Mouse (Mus musculus) kidney, adult 2 months (tissue): ENCODE measurements around the gene Oas1c. TPM values are rescaled to one million over a fixed set of nuclear protein-coding genes. Genes with fewer than 3 reads are reported as not detected.

Source experiments
- DNase-seq: peaks from one replicate; pipeline ENCODE4 v3.0.0; 2021
- H3K27ac ChIP-seq: fragments of 200-500 bp; 2 replicates; pipeline ENCODE4 v1.5.1; 2012; ENCODE audit warnings: low read depth, low read length, control low read depth, inconsistent platforms; ENCODE audit not compliant: insufficient read depth
- H3K27me3 ChIP-seq: fragments of 200-500 bp; replicated peaks from 2 replicates; pipeline ENCODE4 v1.6.1; 2012; ENCODE audit warnings: mild to moderate bottlenecking, moderate library complexity, low read length, inconsistent platforms; ENCODE audit not compliant: control insufficient read depth, insufficient read depth
- H3K36me3 ChIP-seq: fragments of 200-500 bp; 2 replicates; pipeline ENCODE4 v1.6.1; 2012; ENCODE audit warnings: mild to moderate bottlenecking, moderate library complexity, low read length, inconsistent platforms; ENCODE audit not compliant: control insufficient read depth, insufficient read depth
- H3K4me1 ChIP-seq: fragments of 200-500 bp; 2 replicates; pipeline ENCODE4 v1.6.1; 2011; ENCODE audit warnings: low read length; ENCODE audit not compliant: control insufficient read depth, insufficient read depth
- H3K4me3 ChIP-seq: fragments of 200-500 bp; 2 replicates; pipeline ENCODE4 v1.5.1; 2011; ENCODE audit warnings: mild to moderate bottlenecking, low read depth, low read length, control low read depth; ENCODE audit not compliant: insufficient read depth
- CTCF ChIP-seq: fragments of 200-500 bp; conservative IDR thresholded peaks from 2 replicates; pipeline ENCODE4 v1.5.1; 2011; ENCODE audit warnings: low read depth, mild to moderate bottlenecking, control low read depth, low read length, moderate library complexity, mixed read lengths; ENCODE audit not compliant: insufficient read depth, insufficient read length
- POLR2A ChIP-seq: fragments of 200-500 bp; IDR thresholded peaks from one replicate; pipeline ENCODE4 v1.6.1; 2011; ENCODE audit warnings: low read depth, low read length, control low read depth
- WGBS: fragments of 180-500 bp; shearing (Covaris S2); methylation state at CpG from one replicate; pipeline ENCODE4 v1.1.7; 2018; 5-methylcytosine and 5-hydroxymethylcytosine counted together
- polyA plus RNA-seq: library from polyadenylated mRNA; depleted of rRNA; stranded (reverse); fragments of >200 nt; gene quantifications from 2 replicates; pipeline ENCODE4 v1.2.3, GENCODE M21; 2012; rRNA removed

Oas1c gene
- polyA plus RNA-seq, 1 experiment: 2.6 TPM

- Histone ChIP-seq H3K36me3 (no peaks in the 10 kb centered on the region), H3K4me1 (no peaks in the 10 kb centered on the region), H3K27ac (no peak overlapping the region), H3K27me3 (no peaks in the 10 kb centered on the region), H3K4me3 (no peak overlapping the region)
- WGBS: 40% methylated on average over 6 of the region's 6 CpGs
- DNase-seq: no peak
- no peak for TF ChIP-seq POLR2A
- no peak for TF ChIP-seq CTCF
Observed at GRCm38 (mm10) chr5:120761901-120762300, 50.4 kb downstream of the Oas1c start.

GRCm38 (mm10) chr5:120754215-120754614 lies 58.1 kb downstream of the Oas1c start:
- DNase-seq: no peak
- 88% methylated on average over 4 of the region's 4 CpGs for WGBS
- no peak overlapping the region for H3K4me3 ChIP-seq
- no peaks in the 10 kb centered on the region for H3K27me3 ChIP-seq
- H3K36me3 ChIP-seq: no peaks in the 10 kb centered on the region
- no peaks in the 10 kb centered on the region for H3K4me1 ChIP-seq
- TF ChIP-seq POLR2A (no peak), CTCF (no peak)
- H3K27ac ChIP-seq: no peak overlapping the region

GRCm38 (mm10) chr5:120752786-120753185 lies 59.5 kb downstream of the Oas1c start:
- Histone ChIP-seq H3K4me1 (no peaks in the 10 kb centered on the region), H3K4me3 (no peak overlapping the region), H3K27ac (no peak overlapping the region), H3K36me3 (no peaks in the 10 kb centered on the region), H3K27me3 (no peaks in the 10 kb centered on the region)
- no peak for DNase-seq
- WGBS: 81% methylated on average over 3 of the region's 3 CpGs
- TF ChIP-seq CTCF (no peak), POLR2A (no peak)

GRCm38 (mm10) chr5:120751206-120751605 lies 61.1 kb downstream of the Oas1c start:
- H3K4me3 ChIP-seq: no peak overlapping the region
- H3K36me3 ChIP-seq: no peaks in the 10 kb centered on the region
- DNase-seq: no peak
- no peaks in the 10 kb centered on the region for H3K4me1 ChIP-seq
- H3K27ac ChIP-seq: no peak overlapping the region
- no peak for TF ChIP-seq CTCF
- TF ChIP-seq POLR2A: no peak
- 81% methylated on average over 3 of the region's 3 CpGs for WGBS
- H3K27me3 ChIP-seq: no peaks in the 10 kb centered on the region

Other genes starting within 250 kb of the Oas1c start
- gene Tpcn1, start 223.8 kb downstream of the Oas1c start, polyA plus RNA-seq: 200 and 216 TPM in 2 replicates
- 2.1 and 2.5 TPM in 2 replicates for gene Iqcd, start 223.5 kb downstream of the Oas1c start, polyA plus RNA-seq
- 25.2 and 32.1 TPM in 2 replicates for gene Rita1, start 199.9 kb downstream of the Oas1c start, polyA plus RNA-seq
- 29.3 and 31.6 TPM in 2 replicates for gene Ddx54, start 199.8 kb downstream of the Oas1c start, polyA plus RNA-seq
- gene Cfap73, start 178.3 kb downstream of the Oas1c start, polyA plus RNA-seq: not detected in 2 replicates
- gene Rasal1, start 163.7 kb downstream of the Oas1c start, polyA plus RNA-seq: 2.3 and 3.4 TPM in 2 replicates
- gene Dtx1, start 100.6 kb downstream of the Oas1c start, polyA plus RNA-seq: 1.5 and 4.4 TPM in 2 replicates
- gene Oas2, start 62.7 kb downstream of the Oas1c start, polyA plus RNA-seq: 3.5 and 5.5 TPM in 2 replicates
- gene Oas3, start 34.9 kb downstream of the Oas1c start, polyA plus RNA-seq: 0.38 and 2.3 TPM in 2 replicates
- gene Oas1e, start 17.0 kb downstream of the Oas1c start, polyA plus RNA-seq: not detected in 2 replicates
- 0.08 and 0.19 TPM in 2 replicates for gene Oas1f, start 34.9 kb upstream of the Oas1c start, polyA plus RNA-seq
- not detected in 2 replicates for gene Oas1h, start 48.9 kb upstream of the Oas1c start, polyA plus RNA-seq
- 2.5 and 2.7 TPM in 2 replicates for gene Oas1g, start 75.1 kb upstream of the Oas1c start, polyA plus RNA-seq
- 5.2 and 7.9 TPM in 2 replicates for gene Oas1a, start 95.0 kb upstream of the Oas1c start, polyA plus RNA-seq
- gene Oas1d, start 102.0 kb upstream of the Oas1c start, polyA plus RNA-seq: not detected in 2 replicates
- gene Rph3a, start 197.6 kb upstream of the Oas1c start, polyA plus RNA-seq: 0.80 and 0.83 TPM in 2 replicates